Mouse (Mus musculus) layer of hippocampus, adult 2 months (tissue): ENCODE data around the gene Slc25a1. TPM values are rescaled to one million over a fixed set of nuclear protein-coding genes. Genes with fewer than 3 reads are reported as not detected.
A peak's percentile ranks its signal among the peaks of the same experiment; 100 is the strongest.
"Not testable (repeated sequence)": the region's sequence is repeated elsewhere in the genome, so short reads cannot be mapped to it uniquely, and the experiment has no call there.

ENCODE experiments used
- DNase-seq, 2 experiments: peaks; one replicate each; pipeline ENCODE4 v3.0.0; 2022; ENCODE audit warnings: low spot score in 2 of 2
- H3K27ac ChIP-seq: fragments of 200-600 bp; 2 replicates; pipeline ENCODE4 v1.8.1; 2022
- H3K4me3 ChIP-seq: fragments of 200-600 bp; 2 replicates; pipeline ENCODE4 v1.8.1; 2022; ENCODE audit warnings: mild to moderate bottlenecking
- CTCF ChIP-seq: fragments of 200-600 bp; conservative IDR thresholded peaks from 2 replicates; pipeline ENCODE4 v1.8.1; 2022; ENCODE audit warnings: antibody characterized with exemption, mild to moderate bottlenecking, moderate library complexity
- long read RNA-seq, 2 experiments: library from polyadenylated mRNA; stranded (forward); transcript quantifications; one replicate each; pipeline ENCODE4 v2.0.0; 2021; ENCODE audit warnings: borderline mapping rate in 2 of 2
- total RNA-seq, 2 experiments: library from RNA; stranded (reverse); gene quantifications; 2 replicates each; pipeline ENCODE4 v1.2.3; 2021

The Slc25a1 gene
- total RNA-seq: 10 to 100 TPM; 42.2 to 45.6 TPM
- long read RNA-seq, experiment 1, transcript Slc25a1-201 (9 exons, 1,666 nt): major isoform, 15 of 27 reads
- long read RNA-seq, experiment 1, partial matches to known transcripts: 4 of 27 reads
- long read RNA-seq, experiment 1, other reads (novel, unspliced or antisense): 8 of 27 reads
- long read RNA-seq, experiment 2, transcript Slc25a1-201 (9 exons, 1,666 nt): major isoform, 18 of 30 reads
- long read RNA-seq, experiment 2, partial matches to known transcripts: 5 of 30 reads
- long read RNA-seq, experiment 2, other reads (novel, unspliced or antisense): 5 of 30 reads

DNA sequence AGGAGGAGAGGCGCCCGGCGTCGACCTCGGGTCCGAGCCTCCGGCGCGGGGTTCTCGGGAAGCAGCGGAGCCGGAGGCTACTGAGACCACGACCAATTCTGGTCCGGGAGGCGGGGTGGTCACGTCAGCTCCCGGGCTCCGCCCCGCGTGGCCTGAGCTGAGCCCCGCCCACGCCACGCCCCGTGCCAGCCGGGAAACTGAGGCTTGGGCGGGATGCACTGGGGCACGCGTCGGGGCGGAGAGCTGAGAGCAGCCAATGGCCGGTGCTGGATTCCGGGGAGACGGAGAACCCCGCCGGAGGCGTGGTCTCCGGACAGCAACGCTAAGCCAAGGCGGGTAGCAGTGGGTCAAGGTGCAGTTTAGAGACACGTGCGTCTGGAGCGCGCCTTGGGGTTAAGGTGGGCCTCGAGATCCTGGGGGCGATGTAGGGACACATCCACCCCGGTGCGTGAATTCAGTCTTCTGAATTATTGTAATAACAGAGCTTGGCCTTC is at the start of gene Slc25a1:
TSS of gene Slc25a1 (minus strand) at position 133 of the 494 bp plus-strand sequence.
- peak within 1 kb of the TSS; percentile 93 for H3K27ac ChIP-seq
- H3K4me3 ChIP-seq: peak within 1 kb of the TSS; percentile 95
- peak; percentile 78 to 82 for DNase-seq
- TF ChIP-seq CTCF: no peak

DNA sequence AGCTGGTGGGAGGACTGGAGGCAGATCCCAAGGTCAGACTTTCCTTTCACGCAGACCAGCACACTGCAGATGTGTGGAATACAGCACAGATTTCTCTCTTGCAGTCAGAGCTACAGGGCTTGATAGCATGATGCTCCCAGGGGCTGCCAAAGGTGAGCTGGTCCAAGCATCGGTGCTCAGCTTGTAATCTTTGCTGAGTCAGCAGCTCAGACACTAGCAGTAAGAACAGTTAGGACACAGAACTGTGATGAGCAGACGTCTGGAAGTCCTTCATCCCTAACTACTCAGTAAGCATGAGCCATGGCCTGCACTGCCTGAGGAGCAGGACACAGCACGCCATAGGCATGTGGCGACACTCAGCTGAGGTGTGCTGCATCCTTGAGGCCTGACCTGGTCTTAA is 43.8 kb upstream of the Slc25a1 start:
- no peak for DNase-seq
- no peak for TF ChIP-seq CTCF

DNA sequence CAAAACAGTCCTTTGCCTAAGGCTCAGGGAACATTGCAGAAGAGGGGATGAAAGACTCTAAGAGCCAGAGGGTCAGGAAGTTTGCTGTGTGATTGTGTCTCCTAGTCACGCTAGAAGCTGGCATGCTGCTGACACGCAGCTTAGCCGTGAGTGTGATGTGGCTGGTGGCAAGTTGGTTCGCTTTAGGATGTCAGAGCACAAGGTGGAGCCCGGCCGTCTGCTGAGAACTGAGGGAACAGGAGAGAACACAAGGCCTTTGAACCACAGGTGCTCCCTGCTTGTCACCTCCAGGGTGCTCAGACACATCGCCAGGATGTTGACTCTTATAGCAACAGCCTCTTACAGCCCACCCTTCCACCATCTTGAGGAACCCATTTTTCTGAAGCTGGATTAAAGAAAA is 34.1 kb upstream of the Slc25a1 start:
- no peak for DNase-seq
- no peak for TF ChIP-seq CTCF
- no peak overlapping the region for H3K4me3 ChIP-seq
- no peak overlapping the region for H3K27ac ChIP-seq

More for the DNA sequence above, 43.8 kb upstream of the Slc25a1 start:
- Histone ChIP-seq H3K27ac (no peak overlapping the region), H3K4me3 (no peak overlapping the region)

DNA sequence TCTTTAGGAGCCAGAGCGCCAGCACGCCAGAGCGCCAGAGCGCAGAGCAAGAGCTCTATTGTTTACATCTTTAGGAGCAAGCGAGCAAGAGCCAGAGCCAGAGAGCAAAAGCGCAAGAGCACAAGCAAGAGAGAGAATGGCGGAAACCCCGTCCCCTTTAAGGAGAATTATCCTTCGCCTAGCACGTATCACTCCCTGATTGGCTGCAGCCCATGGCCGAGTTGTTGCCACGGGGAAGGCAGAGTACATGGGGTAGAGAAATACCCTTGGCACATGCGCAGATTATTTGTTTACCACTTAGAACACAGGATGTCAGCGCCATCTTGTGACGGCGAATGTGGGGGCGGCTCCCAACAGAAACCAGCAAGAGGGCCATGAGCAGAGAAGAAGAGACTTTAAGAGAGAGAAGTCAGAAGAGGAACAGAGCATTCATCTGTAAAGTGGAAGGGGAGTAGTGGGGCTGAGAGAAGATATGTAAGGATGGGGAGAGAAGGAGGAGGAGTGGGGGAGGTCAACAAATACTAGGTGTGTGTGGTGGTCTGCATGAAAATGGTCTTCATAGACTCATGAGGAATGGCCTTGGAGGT is 28.1 kb upstream of the Slc25a1 start:
- not testable (repeated sequence) for DNase-seq, H3K27ac ChIP-seq, H3K4me3 ChIP-seq

DNA sequence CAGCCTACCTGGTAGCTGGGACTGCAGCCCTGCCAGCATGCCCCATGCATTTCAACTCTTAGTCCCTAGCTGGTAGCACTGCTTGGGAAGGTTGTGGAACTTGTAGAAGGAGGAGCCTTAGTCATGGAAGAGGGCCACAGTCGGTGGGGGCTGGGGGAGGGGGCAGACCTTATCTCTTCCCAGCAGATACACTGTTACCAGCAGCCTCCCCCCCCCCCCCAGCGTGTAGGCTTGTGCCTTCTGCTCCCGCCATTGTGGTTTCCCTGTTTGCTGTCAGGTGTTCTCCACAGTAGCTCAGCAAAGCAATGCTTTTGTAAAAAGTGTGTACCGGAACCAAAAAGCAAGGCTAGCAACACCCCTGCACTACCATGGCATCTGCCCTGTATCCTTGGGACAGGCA is 23.6 kb upstream of the Slc25a1 start:
- DNase-seq: no peak
- Histone ChIP-seq H3K27ac (no peak overlapping the region), H3K4me3 (no peak overlapping the region)
- no peak for TF ChIP-seq CTCF

DNA sequence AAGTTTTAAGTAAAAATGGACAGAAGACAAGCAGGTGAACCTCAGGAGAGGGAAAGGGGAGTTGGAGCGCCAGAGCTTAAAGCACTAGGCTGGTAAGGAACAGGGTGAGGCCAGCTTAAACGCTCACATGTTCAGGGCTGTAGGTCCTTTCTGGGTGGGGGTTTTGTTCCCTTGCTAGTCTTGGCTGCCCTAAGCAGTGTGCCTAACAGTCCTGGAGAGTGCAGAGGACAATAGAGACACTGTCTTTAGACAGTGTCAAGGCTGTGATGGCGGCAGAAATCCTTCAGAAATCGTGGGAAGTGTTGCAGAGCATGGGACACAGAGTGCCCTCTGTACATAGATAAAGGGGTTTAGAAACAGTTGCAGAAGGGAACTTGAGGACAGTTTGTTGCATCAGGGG is 22.0 kb upstream of the Slc25a1 start:
- Histone ChIP-seq H3K4me3 (no peak overlapping the region), H3K27ac (no peak overlapping the region)
- TF ChIP-seq CTCF: no peak
- no peak for DNase-seq

DNA sequence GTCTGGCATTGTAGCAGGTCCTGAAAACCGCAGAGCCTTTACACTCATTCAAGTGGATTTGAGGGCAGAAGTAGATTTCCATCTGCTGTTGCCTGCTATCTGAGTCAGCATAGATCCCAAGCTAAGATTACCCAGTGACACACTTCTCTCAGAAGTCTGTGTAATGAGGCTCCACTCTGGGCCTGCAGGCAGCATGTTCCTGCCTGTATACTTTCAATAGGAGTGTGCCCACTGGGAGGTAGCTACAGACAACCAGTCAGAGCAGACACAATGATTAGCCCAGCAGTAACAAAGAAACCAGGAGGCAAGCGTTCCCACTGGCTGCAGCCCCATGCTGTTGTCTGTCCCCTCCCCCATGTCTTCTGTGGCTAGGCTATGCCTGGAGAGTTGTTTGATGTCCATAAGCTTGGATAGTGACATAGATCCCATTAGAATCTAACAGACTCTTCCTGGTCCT is 21.4 kb upstream of the Slc25a1 start:
- no peak for TF ChIP-seq CTCF
- Histone ChIP-seq H3K27ac (no peak overlapping the region), H3K4me3 (no peak overlapping the region)
- DNase-seq: no peak

DNA sequence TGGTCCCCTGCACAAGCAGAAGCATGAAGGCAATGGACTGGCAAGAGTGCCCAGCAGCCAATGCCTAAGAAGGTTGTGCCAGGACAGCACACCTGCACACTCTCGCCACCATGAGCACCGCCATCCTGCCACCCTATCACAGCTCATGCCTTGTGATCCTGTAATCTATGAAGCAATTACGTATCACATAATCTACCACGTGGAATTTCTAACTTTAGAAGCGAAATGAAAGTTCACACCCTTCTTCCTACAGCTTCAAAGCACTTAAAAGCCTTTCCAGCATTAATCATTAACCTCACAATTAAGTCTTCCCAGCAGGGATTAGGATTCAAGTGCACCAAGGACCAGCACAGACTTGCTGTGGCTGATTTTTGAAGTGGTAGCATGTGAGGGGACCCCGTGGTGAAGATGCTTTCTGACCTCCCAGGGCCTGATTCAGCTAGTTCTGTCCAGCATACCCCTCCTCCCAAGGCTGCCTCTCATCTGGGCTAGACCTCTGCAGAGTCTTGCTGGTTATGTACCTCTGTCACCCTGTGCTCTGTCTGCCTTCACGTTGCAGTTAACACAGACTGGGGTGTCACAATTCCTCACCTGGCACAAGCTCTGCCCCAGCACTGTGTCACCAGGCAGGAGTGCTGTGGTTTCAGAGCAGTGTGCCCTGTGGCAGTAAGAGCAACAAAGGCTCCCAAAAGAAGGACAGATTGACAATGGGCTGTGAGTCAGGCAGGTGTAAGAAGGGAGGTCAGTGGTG is 17.2 kb upstream of the Slc25a1 start:
- H3K27ac ChIP-seq: no peak overlapping the region
- DNase-seq: no peak
- no peak overlapping the region for H3K4me3 ChIP-seq
- no peak for TF ChIP-seq CTCF

DNA sequence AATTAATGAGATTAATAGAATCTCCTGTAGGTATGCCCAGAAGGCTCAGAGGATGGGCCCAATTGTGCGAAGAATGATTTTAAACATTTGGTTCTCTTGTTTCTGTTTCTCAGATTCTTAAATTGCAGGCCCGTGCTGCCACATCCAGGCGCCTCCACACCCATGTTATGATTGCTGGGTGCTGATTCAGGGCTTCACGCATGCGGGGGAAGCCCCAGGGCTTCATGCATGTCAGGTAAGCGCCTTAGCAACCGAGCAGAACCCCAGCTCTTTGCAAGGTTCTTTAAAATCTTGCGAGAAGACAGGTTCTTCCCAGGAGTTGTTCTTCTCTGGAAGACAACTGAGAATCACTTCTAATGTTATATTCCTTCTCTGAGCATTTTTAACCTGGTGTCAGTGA is 15.4 kb upstream of the Slc25a1 start:
- H3K4me3 ChIP-seq: no peak overlapping the region
- no peak for TF ChIP-seq CTCF
- no peak for DNase-seq
- no peak overlapping the region for H3K27ac ChIP-seq

DNA sequence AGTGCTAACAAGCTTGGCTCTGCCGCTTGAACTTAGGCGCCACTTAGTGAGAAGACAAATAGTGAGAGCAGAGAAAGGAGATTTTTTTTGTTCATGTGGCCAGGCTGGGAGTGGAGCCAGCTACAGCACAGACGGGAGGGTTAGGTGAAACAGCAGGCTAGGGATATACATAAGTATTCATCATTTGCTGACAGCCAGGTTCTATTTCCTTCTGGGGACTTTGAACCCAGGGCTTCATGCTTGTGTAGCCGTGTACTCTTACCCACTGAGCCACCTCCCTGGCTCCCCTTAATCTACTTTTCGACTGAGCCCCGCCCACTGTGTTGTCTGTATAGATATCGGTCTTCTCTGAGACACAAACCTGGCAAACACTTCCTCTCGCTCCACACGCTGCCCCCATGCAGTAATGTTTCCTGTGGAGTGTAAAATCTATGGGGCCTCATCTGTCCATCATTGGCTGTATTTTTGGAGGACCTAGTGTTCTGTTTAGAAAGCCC is 11.3 kb upstream of the Slc25a1 start:
- no peak overlapping the region for H3K27ac ChIP-seq
- no peak for TF ChIP-seq CTCF
- no peak for DNase-seq
- no peak overlapping the region for H3K4me3 ChIP-seq

DNA sequence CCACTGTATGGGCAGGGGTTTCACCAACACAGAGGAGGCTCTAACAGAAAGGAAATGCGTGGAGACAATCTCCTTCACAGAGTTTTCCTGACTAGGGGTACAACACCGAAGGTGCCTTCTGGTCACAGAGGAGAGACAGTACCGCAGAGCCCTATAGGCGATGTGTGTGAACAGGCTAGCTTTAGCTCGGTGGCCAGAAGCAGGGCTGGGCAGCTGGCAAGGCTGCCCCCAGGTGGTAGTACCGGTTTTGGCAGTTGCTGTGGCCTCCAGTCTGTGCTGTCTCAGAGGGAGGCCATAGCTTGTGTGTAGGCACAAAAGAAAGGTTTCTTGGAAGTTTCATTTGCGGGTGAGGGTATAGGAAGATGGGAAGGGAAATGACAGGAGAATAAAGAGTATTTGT is 10.8 kb upstream of the Slc25a1 start:
- H3K27ac ChIP-seq: no peak overlapping the region
- peak; percentile 86 for TF ChIP-seq CTCF
- DNase-seq: peak in 1 of 2 experiments; percentile 52

DNA sequence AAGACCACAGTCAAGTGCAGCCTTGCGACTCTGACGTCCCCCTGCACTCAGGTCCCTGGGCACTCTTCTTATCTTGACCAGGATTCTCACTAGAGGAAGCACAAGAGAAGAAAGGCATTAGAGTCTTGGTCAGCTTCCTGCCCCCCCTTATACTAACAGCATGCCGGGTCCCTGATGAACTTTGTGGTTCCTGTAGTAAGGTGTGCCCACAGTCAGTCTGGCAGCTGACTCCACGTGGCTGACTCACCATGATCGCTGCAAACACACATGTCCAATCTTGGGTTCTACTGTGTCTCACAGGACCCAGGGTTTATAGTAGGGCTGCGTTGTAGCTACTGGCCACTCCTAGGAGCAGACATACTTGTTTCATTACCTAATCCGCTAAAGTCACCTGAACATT is 10.2 kb upstream of the Slc25a1 start:
- no peak for TF ChIP-seq CTCF
- Histone ChIP-seq H3K27ac (no peak overlapping the region), H3K4me3 (no peak overlapping the region)
- DNase-seq: no peak

More for the DNA sequence above, 10.8 kb upstream of the Slc25a1 start:
- H3K4me3 ChIP-seq: no peak overlapping the region

DNA sequence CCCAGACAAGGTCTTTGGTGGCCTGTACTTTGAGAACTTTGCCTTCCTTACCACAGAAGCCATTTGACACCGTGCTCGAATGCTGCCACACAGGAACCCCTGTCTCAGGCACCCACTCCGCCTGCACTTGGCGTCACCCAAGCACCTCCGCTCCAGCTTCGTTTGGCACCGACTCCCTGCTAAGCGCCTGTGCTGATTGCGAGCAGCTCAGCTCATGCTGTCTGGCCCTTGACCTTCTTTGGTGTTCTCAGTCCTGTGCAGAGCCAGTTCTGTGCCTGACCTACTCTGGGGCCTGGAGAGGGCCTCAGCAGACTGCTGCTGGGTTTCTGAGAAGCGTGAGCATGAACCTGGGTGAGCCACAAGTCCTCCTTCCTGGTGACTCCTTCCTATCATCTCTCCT is 8.8 kb upstream of the Slc25a1 start:
- H3K27ac ChIP-seq: no peak overlapping the region
- no peak for TF ChIP-seq CTCF
- H3K4me3 ChIP-seq: no peak overlapping the region
- no peak for DNase-seq
